Mouse (Mus musculus) neural tube, embryonic 14.5 days (tissue): ENCODE measurements around the gene Mtx2. TPM values are rescaled to one million over a fixed set of nuclear protein-coding genes. Genes with fewer than 3 reads are reported as not detected.

Source experiments
- ATAC-seq: fragments of 200-750 bp; cut with Nextera tagmentation; 2 replicates; pipeline ENCODE4 v1.8.0; 2017; ENCODE audit warnings: low read depth, mild to moderate bottlenecking, moderate TSS enrichment, moderate library complexity
- H3K27ac ChIP-seq: fragments of 300-500 bp; sonication (generic); 2 replicates; pipeline ENCODE4 v1.5.1; 2014; ENCODE audit warnings: low read depth, mild to moderate bottlenecking, control low read depth, low read length, moderate library complexity, mixed read lengths
- H3K27me3 ChIP-seq: fragments of 300-500 bp; sonication (generic); 2 replicates; pipeline ENCODE4 v1.6.1; 2014; ENCODE audit warnings: low read length; ENCODE audit not compliant: control insufficient read depth, insufficient read depth
- H3K36me3 ChIP-seq: fragments of 300-500 bp; sonication (generic); 2 replicates; pipeline ENCODE4 v1.6.1; 2014; ENCODE audit warnings: low read length, mixed read lengths; ENCODE audit not compliant: control insufficient read depth, insufficient read depth
- H3K4me1 ChIP-seq: fragments of 300-500 bp; sonication (generic); 2 replicates; pipeline ENCODE4 v1.6.1; 2014; ENCODE audit warnings: low read length; ENCODE audit not compliant: control insufficient read depth, insufficient read depth
- H3K4me2 ChIP-seq: fragments of 300-500 bp; sonication (generic); 2 replicates; pipeline ENCODE4 v1.6.1; 2014; ENCODE audit warnings: mild to moderate bottlenecking, low read depth, low read length, control low read depth
- H3K4me3 ChIP-seq: fragments of 300-500 bp; sonication (generic); 2 replicates; pipeline ENCODE4 v1.5.1; 2014; ENCODE audit warnings: low read depth, low read length, control low read depth, mixed read lengths
- H3K9ac ChIP-seq: fragments of 300-500 bp; sonication (generic); replicated peaks from 2 replicates; pipeline ENCODE4 v1.6.1; 2014; ENCODE audit warnings: low read depth, mild to moderate bottlenecking, control low read depth, low read length, mixed read lengths
- H3K9me3 ChIP-seq: fragments of 300-500 bp; sonication (generic); 2 replicates; pipeline ENCODE4 v1.6.1; 2016; ENCODE audit warnings: low read length; ENCODE audit not compliant: control insufficient read depth
- WGBS: fragments of 180-500 bp; shearing (Covaris S2); extraction: QIAGEN DNeasy Blood & Tissue Kit; methylation state at CpG from one replicate; pipeline ENCODE4 v1.1.7; 2014; 5-methylcytosine and 5-hydroxymethylcytosine counted together
- polyA plus RNA-seq: library from polyadenylated mRNA; unstranded; fragments of >200 nt; fragmentation: Nextera tagmentation; extraction: Ambion mirVana; gene quantifications from 2 replicates; pipeline ENCODE4 v1.2.1, GENCODE M21; 2014

Gene Mtx2
- polyA plus RNA-seq, 1 experiment from 2014 or later: 177 TPM

GRCm38 (mm10) chr2:74850036-74850435 is 24.4 kb downstream of the Mtx2 start:
- Histone ChIP-seq H3K27ac (no peak overlapping the region), H3K27me3 (no peaks in the 10 kb centered on the region), H3K36me3 (no peaks in the 10 kb centered on the region), H3K4me3 (no peak overlapping the region), H3K9ac (no peak overlapping the region), H3K4me2 (no peak overlapping the region), H3K9me3 (no peaks in the 10 kb centered on the region), H3K4me1 (no peaks in the 10 kb centered on the region)
- 52% methylated on average over 1 of the region's 1 CpGs for WGBS
- ATAC-seq: no peak

GRCm38 (mm10) chr2:74862070-74862476 is 36.5 kb downstream of the Mtx2 start:
- no peaks in the 10 kb centered on the region for H3K9me3 ChIP-seq
- no peak overlapping the region for H3K4me3 ChIP-seq
- H3K36me3 ChIP-seq: no peaks in the 10 kb centered on the region
- H3K4me2 ChIP-seq: no peak overlapping the region
- ATAC-seq: no peak
- WGBS: 100% methylated on average over 1 of the region's 1 CpGs
- no peaks in the 10 kb centered on the region for H3K4me1 ChIP-seq
- no peak overlapping the region for H3K9ac ChIP-seq
- no peaks in the 10 kb centered on the region for H3K27me3 ChIP-seq
- no peak overlapping the region for H3K27ac ChIP-seq

GRCm38 (mm10) chr2:74865414-74865813 is 39.8 kb downstream of the Mtx2 start:
- Histone ChIP-seq H3K27ac (no peak overlapping the region), H3K9ac (no peak overlapping the region), H3K4me2 (no peak overlapping the region), H3K9me3 (no peaks in the 10 kb centered on the region), H3K27me3 (no peaks in the 10 kb centered on the region), H3K36me3 (no peaks in the 10 kb centered on the region), H3K4me1 (0 out of 2 replicates have a peak, but pooled peaks cover 3% of the 10 kb centered on the region), H3K4me3 (no peak overlapping the region)
- ATAC-seq: no peak

GRCm38 (mm10) chr2:74874043-74874442 is 48.4 kb downstream of the Mtx2 start:
- no peak for ATAC-seq
- Histone ChIP-seq H3K9ac (no peak overlapping the region), H3K4me3 (no peak overlapping the region), H3K4me2 (no peak overlapping the region), H3K4me1 (no peaks in the 10 kb centered on the region), H3K27me3 (no peaks in the 10 kb centered on the region), H3K27ac (no peak overlapping the region), H3K36me3 (no peaks in the 10 kb centered on the region), H3K9me3 (no peaks in the 10 kb centered on the region)
- WGBS: 89% methylated on average over 9 of the region's 9 CpGs

- H3K9ac ChIP-seq: no peak overlapping the region
- no peaks in the 10 kb centered on the region for H3K27me3 ChIP-seq
- WGBS: 59% methylated on average over 9 of the region's 9 CpGs
- no peak overlapping the region for H3K4me2 ChIP-seq
- H3K27ac ChIP-seq: no peak overlapping the region
- ATAC-seq: peak; percentile 69; the same call in 1 of the 2 replicates
- H3K9me3 ChIP-seq: no peaks in the 10 kb centered on the region
- H3K36me3 ChIP-seq: no peaks in the 10 kb centered on the region
- no peaks in the 10 kb centered on the region for H3K4me1 ChIP-seq
- no peak overlapping the region for H3K4me3 ChIP-seq
Measured at GRCm38 (mm10) chr2:74884357-74884756, 58.8 kb downstream of the Mtx2 start.

GRCm38 (mm10) chr2:74891868-74892267 is 66.3 kb downstream of the Mtx2 start:
- H3K4me1 ChIP-seq: no peaks in the 10 kb centered on the region
- no peaks in the 10 kb centered on the region for H3K9me3 ChIP-seq
- H3K4me3 ChIP-seq: no peak overlapping the region
- 65% methylated on average over 5 of the region's 5 CpGs for WGBS
- no peak for ATAC-seq
- H3K27me3 ChIP-seq: no peaks in the 10 kb centered on the region
- no peak overlapping the region for H3K27ac ChIP-seq
- H3K36me3 ChIP-seq: no peaks in the 10 kb centered on the region
- no peak overlapping the region for H3K4me2 ChIP-seq
- H3K9ac ChIP-seq: no peak overlapping the region

- H3K27me3 ChIP-seq: no peaks in the 10 kb centered on the region
- no peak overlapping the region for H3K27ac ChIP-seq
- no peaks in the 10 kb centered on the region for H3K9me3 ChIP-seq
- no peak overlapping the region for H3K9ac ChIP-seq
- H3K4me1 ChIP-seq: no peaks in the 10 kb centered on the region
- no peak for ATAC-seq
- no peak overlapping the region for H3K4me2 ChIP-seq
- no peak overlapping the region for H3K4me3 ChIP-seq
- no peaks in the 10 kb centered on the region for H3K36me3 ChIP-seq
- WGBS: 69% methylated on average over 7 of the region's 7 CpGs
Measured at GRCm38 (mm10) chr2:74892881-74893615, 67.4 kb downstream of the Mtx2 start.

- WGBS: 59% methylated on average over 2 of the region's 2 CpGs
- no peaks in the 10 kb centered on the region for H3K9me3 ChIP-seq
Measured at GRCm38 (mm10) chr2:74894061-74894460, 68.5 kb downstream of the Mtx2 start.

GRCm38 (mm10) chr2:74899973-74900372 is 74.4 kb downstream of the Mtx2 start:
- Histone ChIP-seq H3K4me1 (no peaks in the 10 kb centered on the region), H3K4me3 (no peak overlapping the region), H3K9me3 (no peaks in the 10 kb centered on the region), H3K27ac (no peak overlapping the region), H3K4me2 (no peak overlapping the region), H3K36me3 (no peaks in the 10 kb centered on the region), H3K27me3 (no peaks in the 10 kb centered on the region), H3K9ac (no peak overlapping the region)
- no peak for ATAC-seq
- 16% methylated on average over 5 of the region's 5 CpGs for WGBS

More at GRCm38 (mm10) chr2:74894061-74894460, 68.5 kb downstream of the Mtx2 start:
- no peak overlapping the region for H3K9ac ChIP-seq
- ATAC-seq: no peak
- H3K27ac ChIP-seq: no peak overlapping the region
- H3K27me3 ChIP-seq: no peaks in the 10 kb centered on the region
- H3K4me3 ChIP-seq: no peak overlapping the region
- no peak overlapping the region for H3K4me2 ChIP-seq
- H3K36me3 ChIP-seq: no peaks in the 10 kb centered on the region
- no peaks in the 10 kb centered on the region for H3K4me1 ChIP-seq
